Mouse (Mus musculus): ENCODE measurements around the gene Psmd13. TPM values are rescaled to one million over a fixed set of nuclear protein-coding genes. Genes with fewer than 3 reads are reported as not detected.
A peak's percentile ranks its signal among the peaks of the same experiment; 100 is the strongest.

The Psmd13 gene
- polyA plus RNA-seq, 1 experiment from 2014 or later = 282 TPM

GRCm38 (mm10) chr7:140897863-140898262, 16.1 kb downstream of the Psmd13 start:
- WGBS = 91% methylated on average over 7 of the region's 7 CpGs
- H3K27me3 ChIP-seq = no peaks in the 10 kb centered on the region
- peaks cover 58% of the 10 kb centered on the region for H3K36me3 ChIP-seq
- no peak overlapping the region for H3K27ac ChIP-seq
- H3K9ac ChIP-seq = no peak overlapping the region
- no peak overlapping the region for H3K4me3 ChIP-seq
- H3K4me2 ChIP-seq (replicated peaks) = no peak overlapping the region
- no peaks in the 10 kb centered on the region for H3K4me1 ChIP-seq
- no peaks in the 10 kb centered on the region for H3K9me3 ChIP-seq (replicated peaks)
- no peak for ATAC-seq (ENCODE audit: low FRiP score)

DNA sequence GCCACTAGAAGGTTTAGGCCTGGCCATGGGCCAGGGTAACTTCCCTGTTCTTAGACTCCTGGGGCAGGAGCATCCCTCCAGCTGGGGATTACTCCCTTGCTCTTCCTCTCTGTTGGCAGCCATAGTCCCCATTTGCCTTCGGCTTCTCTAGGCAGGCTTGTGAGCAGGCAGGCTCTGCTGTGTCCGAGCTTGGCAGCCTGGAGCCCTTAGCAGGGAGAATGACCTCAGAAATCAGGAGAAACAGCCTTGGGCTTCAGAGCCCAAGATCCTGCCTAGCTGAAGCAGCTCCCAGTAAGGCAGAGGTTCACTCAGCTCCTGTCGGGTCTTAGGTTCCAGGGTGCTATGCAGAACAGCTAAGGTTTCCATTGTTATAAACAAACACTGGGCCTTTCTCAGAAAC, 17.4 kb downstream of the Psmd13 start:
- no peak for ATAC-seq (ENCODE audit: low FRiP score)
- no peak overlapping the region for H3K4me2 ChIP-seq (replicated peaks)
- no peak overlapping the region for H3K9ac ChIP-seq
- 0 out of 2 replicates have a peak, but pooled peaks cover 4% of the 10 kb centered on the region for H3K4me1 ChIP-seq
- 82% methylated on average over 3 of the region's 3 CpGs for WGBS
- H3K27me3 ChIP-seq = no peaks in the 10 kb centered on the region
- H3K4me3 ChIP-seq = no peak overlapping the region
- H3K9me3 ChIP-seq (replicated peaks) = no peaks in the 10 kb centered on the region
- peaks cover 48% of the 10 kb centered on the region for H3K36me3 ChIP-seq
- no peak overlapping the region for H3K27ac ChIP-seq

DNA sequence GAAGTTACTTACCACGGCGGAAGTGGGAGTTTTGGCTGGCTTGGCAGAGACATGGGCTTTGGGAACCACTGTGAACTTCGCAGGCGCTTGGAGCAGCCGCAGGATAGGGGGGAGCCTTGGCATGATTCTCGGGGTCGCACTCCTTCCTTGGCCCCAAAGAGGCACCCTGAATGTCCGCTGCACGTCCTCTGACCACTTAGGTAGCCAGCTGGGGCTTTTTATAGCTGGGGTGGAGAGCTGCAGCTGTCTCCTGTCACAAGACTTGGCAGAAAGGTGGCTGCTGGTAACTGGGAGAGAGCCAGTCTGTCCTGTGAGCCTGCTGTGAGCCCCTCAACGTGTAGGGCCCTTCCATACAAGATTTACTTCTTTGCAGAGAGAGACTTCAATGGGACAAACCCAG, 18.5 kb downstream of the Psmd13 start, which contains the start of gene Cox8b:
Gene Cox8b (minus strand): TSS at position 227 of the 400 bp plus-strand sequence.
- Histone ChIP-seq H3K27me3 (no peaks in the 10 kb centered on the region), H3K36me3 (peaks cover 40% of the 10 kb centered on the region)

GRCm38 (mm10) chr7:140902036-140902875, 20.5 kb downstream of the Psmd13 start:
- no peak overlapping the region for H3K9ac ChIP-seq
- 80% methylated on average over 15 of the region's 15 CpGs for WGBS
- H3K4me2 ChIP-seq (replicated peaks) = no peak overlapping the region
- no peak overlapping the region for H3K4me3 ChIP-seq
- peaks cover 26% of the 10 kb centered on the region for H3K36me3 ChIP-seq
- no peak for ATAC-seq (ENCODE audit: low FRiP score)
- no peaks in the 10 kb centered on the region for H3K27me3 ChIP-seq
- no peaks in the 10 kb centered on the region for H3K9me3 ChIP-seq (replicated peaks)
- 0 out of 2 replicates have a peak, but pooled peaks cover 4% of the 10 kb centered on the region for H3K4me1 ChIP-seq
- no peak overlapping the region for H3K27ac ChIP-seq

More for the DNA sequence above, 18.5 kb downstream of the Psmd13 start, which contains the start of gene Cox8b:
- 79% methylated on average over 10 of the region's 10 CpGs for WGBS
- no peak for ATAC-seq (ENCODE audit: low FRiP score)
- H3K27ac ChIP-seq = no peak within 1 kb of the TSS
- 0 out of 2 replicates have a peak, but pooled peaks cover 4% of the 10 kb centered on the region for H3K4me1 ChIP-seq
- no peak within 1 kb of the TSS for H3K4me3 ChIP-seq
- no peaks in the 10 kb centered on the region for H3K9me3 ChIP-seq (replicated peaks)
- no peak within 1 kb of the TSS for H3K4me2 ChIP-seq (replicated peaks)
- no peak within 1 kb of the TSS for H3K9ac ChIP-seq

GRCm38 (mm10) chr7:140903212-140903611, 21.4 kb downstream of the Psmd13 start:
- H3K9me3 ChIP-seq (replicated peaks) = no peaks in the 10 kb centered on the region
- H3K4me3 ChIP-seq = no peak overlapping the region
- H3K27me3 ChIP-seq = no peaks in the 10 kb centered on the region
- H3K27ac ChIP-seq = no peak overlapping the region
- no peak overlapping the region for H3K4me2 ChIP-seq (replicated peaks)
- ATAC-seq (ENCODE audit: low FRiP score) = no peak; the same call in 1 of the 2 replicates
- H3K36me3 ChIP-seq = peaks cover 16% of the 10 kb centered on the region
- WGBS = 23% methylated on average over 13 of the region's 13 CpGs
- 0 out of 2 replicates have a peak, but pooled peaks cover 4% of the 10 kb centered on the region for H3K4me1 ChIP-seq
- no peak overlapping the region; the same call in 1 of the 2 replicates for H3K9ac ChIP-seq

GRCm38 (mm10) chr7:140905642-140906081, 23.9 kb downstream of the Psmd13 start:
- WGBS = 85% methylated on average over 2 of the region's 2 CpGs
- no peak overlapping the region for H3K4me3 ChIP-seq

GRCm38 (mm10) chr7:140907131-140907530, 25.4 kb downstream of the Psmd13 start:
- H3K4me3 ChIP-seq = no peak overlapping the region
- ATAC-seq (ENCODE audit: low FRiP score) = no peak
- H3K4me2 ChIP-seq (replicated peaks) = no peak overlapping the region
- no peaks in the 10 kb centered on the region for H3K9me3 ChIP-seq (replicated peaks)
- no peaks in the 10 kb centered on the region for H3K27me3 ChIP-seq
- H3K4me1 ChIP-seq = peaks cover 7% of the 10 kb centered on the region; the same call in 1 of the 2 replicates
- H3K9ac ChIP-seq = no peak overlapping the region
- no peaks in the 10 kb centered on the region for H3K36me3 ChIP-seq
- no peak overlapping the region for H3K27ac ChIP-seq
- 86% methylated on average over 13 of the region's 13 CpGs for WGBS

More at GRCm38 (mm10) chr7:140905642-140906081, 23.9 kb downstream of the Psmd13 start:
- Histone ChIP-seq H3K9ac (no peak overlapping the region), H3K27ac (no peak overlapping the region), H3K4me2 (replicated peaks) (no peak overlapping the region), H3K27me3 (no peaks in the 10 kb centered on the region), H3K9me3 (replicated peaks) (no peaks in the 10 kb centered on the region), H3K4me1 (peaks cover 7% of the 10 kb centered on the region; the same call in 1 of the 2 replicates), H3K36me3 (no peaks in the 10 kb centered on the region)
- ATAC-seq (ENCODE audit: low FRiP score) = no peak

- WGBS = 85% methylated on average over 7 of the region's 7 CpGs
- no peak for ATAC-seq (ENCODE audit: low FRiP score)
- H3K4me2 ChIP-seq (replicated peaks) = no peak overlapping the region
- no peaks in the 10 kb centered on the region for H3K36me3 ChIP-seq
- no peak overlapping the region for H3K4me3 ChIP-seq
- no peak overlapping the region for H3K27ac ChIP-seq
- no peaks in the 10 kb centered on the region for H3K9me3 ChIP-seq (replicated peaks)
- peaks cover 7% of the 10 kb centered on the region; the same call in 1 of the 2 replicates for H3K4me1 ChIP-seq
- H3K27me3 ChIP-seq = no peaks in the 10 kb centered on the region
- no peak overlapping the region for H3K9ac ChIP-seq
Observed at GRCm38 (mm10) chr7:140907697-140908096, 25.9 kb downstream of the Psmd13 start.

DNA sequence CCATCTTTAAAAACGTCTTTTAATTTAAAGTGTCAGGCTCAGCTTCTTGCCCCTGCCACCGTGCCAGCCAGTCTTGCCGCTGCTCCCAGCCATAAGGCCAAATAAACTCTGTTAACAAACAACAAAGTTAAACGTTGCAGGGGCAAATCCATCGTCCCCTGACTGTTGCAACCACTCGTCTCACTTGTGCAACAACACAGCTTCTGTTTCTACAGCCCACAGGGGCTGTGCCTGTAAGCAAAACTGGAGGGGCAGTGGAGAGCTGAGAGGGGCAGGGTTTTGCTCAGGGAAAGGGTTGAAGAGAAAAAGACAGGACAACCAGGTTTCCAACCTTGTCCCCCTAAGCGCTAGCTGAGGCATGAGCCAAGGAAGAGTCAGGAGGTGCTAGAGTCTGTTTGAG, 26.4 kb downstream of the Psmd13 start:
- H3K9me3 ChIP-seq (replicated peaks) = no peaks in the 10 kb centered on the region
- H3K9ac ChIP-seq = no peak overlapping the region
- WGBS = 49% methylated on average over 7 of the region's 7 CpGs
- H3K4me3 ChIP-seq = no peak overlapping the region
- peaks cover 4% of the 10 kb centered on the region; the same call in 1 of the 2 replicates for H3K4me1 ChIP-seq
- no peaks in the 10 kb centered on the region for H3K36me3 ChIP-seq
- no peak overlapping the region for H3K4me2 ChIP-seq (replicated peaks)
- no peaks in the 10 kb centered on the region for H3K27me3 ChIP-seq
- no peak for ATAC-seq (ENCODE audit: low FRiP score)
- no peak overlapping the region for H3K27ac ChIP-seq

DNA sequence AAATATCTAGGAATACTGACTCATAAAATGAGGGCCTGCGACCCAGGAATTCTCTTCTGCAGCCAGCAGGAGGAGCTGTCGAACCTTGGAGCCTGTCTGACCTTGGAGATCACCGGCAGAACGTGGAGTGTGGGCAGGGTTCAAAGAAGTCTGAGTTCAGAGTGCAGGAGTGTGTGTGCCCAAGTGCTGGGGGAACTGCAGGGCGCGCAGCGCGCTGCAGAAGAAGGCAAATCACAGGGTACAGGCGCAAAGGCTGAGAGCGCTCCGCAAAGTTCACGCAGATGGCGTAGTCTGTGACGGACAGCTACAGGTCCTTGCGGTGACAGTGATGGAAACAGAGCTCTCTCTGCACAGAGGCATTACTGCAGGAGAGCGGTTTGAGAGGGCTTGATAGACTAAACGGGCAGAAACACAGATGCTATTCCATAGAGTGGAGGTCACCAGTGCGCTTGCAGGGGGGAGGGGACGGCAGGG, 26.9 kb downstream of the Psmd13 start:
- Histone ChIP-seq H3K4me2 (replicated peaks) (peak overlapping the region; percentile 76), H3K9me3 (replicated peaks) (no peaks in the 10 kb centered on the region), H3K27me3 (no peaks in the 10 kb centered on the region), H3K4me3 (peak overlapping the region; percentile 35), H3K36me3 (no peaks in the 10 kb centered on the region), H3K9ac (peak overlapping the region; percentile 39; the same call in 1 of the 2 replicates), H3K4me1 (peaks cover 4% of the 10 kb centered on the region; the same call in 1 of the 2 replicates), H3K27ac (no peak overlapping the region)
- WGBS = 1% methylated on average over 19 of the region's 19 CpGs
- peak; percentile 56 for ATAC-seq (ENCODE audit: low FRiP score)

- Histone ChIP-seq H3K36me3 (no peaks in the 10 kb centered on the region), H3K4me2 (replicated peaks) (no peak overlapping the region), H3K27me3 (0 out of 2 replicates have a peak, but pooled peaks cover under 1% of the 10 kb centered on the region), H3K4me1 (peaks cover 4% of the 10 kb centered on the region; the same call in 1 of the 2 replicates), H3K9ac (no peak overlapping the region), H3K9me3 (replicated peaks) (no peaks in the 10 kb centered on the region), H3K4me3 (no peak overlapping the region), H3K27ac (no peak overlapping the region)
- ATAC-seq (ENCODE audit: low FRiP score) = no peak
- WGBS = 75% methylated on average over 3 of the region's 3 CpGs
Observed at GRCm38 (mm10) chr7:140912293-140912692, 30.5 kb downstream of the Psmd13 start.

- H3K27ac ChIP-seq = no peak overlapping the region
- H3K9me3 ChIP-seq (replicated peaks) = no peaks in the 10 kb centered on the region
- H3K27me3 ChIP-seq = peaks cover 7% of the 10 kb centered on the region
- peaks cover 4% of the 10 kb centered on the region; the same call in 1 of the 2 replicates for H3K4me1 ChIP-seq
- H3K4me3 ChIP-seq = no peak overlapping the region
- H3K9ac ChIP-seq = no peak overlapping the region
- H3K36me3 ChIP-seq = no peaks in the 10 kb centered on the region
- no peak for ATAC-seq (ENCODE audit: low FRiP score)
- H3K4me2 ChIP-seq (replicated peaks) = no peak overlapping the region
- WGBS = 64% methylated on average over 5 of the region's 5 CpGs
Observed at GRCm38 (mm10) chr7:140912846-140913482, 31.2 kb downstream of the Psmd13 start.
